Mouse (Mus musculus) embryonic facial prominence, embryonic 11.5 days (tissue): ENCODE data around the gene Serhl. TPM values are rescaled to one million over a fixed set of nuclear protein-coding genes. Genes with fewer than 3 reads are reported as not detected.

ENCODE experiments used
- ATAC-seq: fragments of 200-750 bp; cut with Nextera tagmentation; replicated peaks from 2 replicates; pipeline ENCODE4 v1.8.0; 2017; ENCODE audit warnings: low read depth; ENCODE audit not compliant: insufficient number of reproducible peaks, low FRiP score, low TSS enrichment
- DNase-seq: peaks from one replicate; pipeline ENCODE4 v3.0.0-alpha.2; 2015; ENCODE audit warnings: low spot score
- H3K27ac ChIP-seq: fragments of 300-500 bp; sonication (generic); replicated peaks from 2 replicates; pipeline ENCODE4 v1.5.1; 2014; ENCODE audit warnings: mild to moderate bottlenecking, low read depth, low read length, control low read depth
- H3K27me3 ChIP-seq: fragments of 300-500 bp; sonication (generic); 2 replicates; pipeline ENCODE4 v1.6.1; 2014; ENCODE audit warnings: mild to moderate bottlenecking, low read length, moderate library complexity, mixed read lengths; ENCODE audit not compliant: control insufficient read depth, insufficient read depth
- H3K36me3 ChIP-seq: fragments of 300-500 bp; sonication (generic); replicated peaks from 2 replicates; pipeline ENCODE4 v1.6.1; 2014; ENCODE audit warnings: low read depth, mild to moderate bottlenecking, low read length, moderate library complexity, mixed read lengths; ENCODE audit not compliant: control insufficient read depth, insufficient read depth
- H3K4me1 ChIP-seq: fragments of 300-500 bp; sonication (generic); 2 replicates; pipeline ENCODE4 v1.6.1; 2014; ENCODE audit warnings: low read length, mixed read lengths; ENCODE audit not compliant: control insufficient read depth, insufficient read depth
- H3K4me2 ChIP-seq: fragments of 300-500 bp; sonication (generic); 2 replicates; pipeline ENCODE4 v1.6.1; 2014; ENCODE audit warnings: low read depth, mild to moderate bottlenecking, control low read depth, low read length, moderate library complexity
- H3K4me3 ChIP-seq: fragments of 300-500 bp; sonication (generic); 2 replicates; pipeline ENCODE4 v1.5.1; 2014; ENCODE audit warnings: low read depth, low read length, control low read depth
- H3K9ac ChIP-seq: fragments of 300-500 bp; sonication (generic); replicated peaks from 2 replicates; pipeline ENCODE4 v1.6.1; 2014; ENCODE audit warnings: mild to moderate bottlenecking, control low read depth, low read length
- H3K9me3 ChIP-seq: fragments of 300-500 bp; sonication (generic); replicated peaks from 2 replicates; pipeline ENCODE4 v1.6.1; 2016; ENCODE audit warnings: mild to moderate bottlenecking, low read length, inconsistent platforms, mixed read lengths; ENCODE audit not compliant: control insufficient read depth
- WGBS: fragments of 180-500 bp; shearing (Covaris S2); extraction: QIAGEN DNeasy Blood & Tissue Kit; methylation state at CpG from one replicate; pipeline ENCODE4 v1.1.7; 2014; 5-methylcytosine and 5-hydroxymethylcytosine counted together
- polyA plus RNA-seq: library from polyadenylated mRNA; unstranded; fragments of >200 nt; fragmentation: Nextera tagmentation; extraction: Ambion mirVana; gene quantifications from 2 replicates; pipeline ENCODE4 v1.2.1, GENCODE M21; 2014

Gene Serhl
- polyA plus RNA-seq, 1 experiment from 2014 or later = 43.5 TPM

- no peak overlapping the region for H3K4me2 ChIP-seq
- H3K9me3 ChIP-seq = no peaks in the 10 kb centered on the region
- no peak overlapping the region for H3K27ac ChIP-seq
- DNase-seq (no peak), ATAC-seq (no peak)
- H3K9ac ChIP-seq = no peak overlapping the region
- H3K4me3 ChIP-seq = no peak overlapping the region
- no peaks in the 10 kb centered on the region for H3K4me1 ChIP-seq
- WGBS = 91% methylated on average over 7 of the region's 7 CpGs
- no peaks in the 10 kb centered on the region for H3K27me3 ChIP-seq
- peaks cover 3% of the 10 kb centered on the region; the same call in 1 of the 2 replicates for H3K36me3 ChIP-seq
Measured at GRCm38 (mm10) chr15:83154309-83154708, 65.0 kb downstream of the Serhl start.

- Histone ChIP-seq H3K4me1 (no peaks in the 10 kb centered on the region), H3K9ac (no peak overlapping the region), H3K4me3 (no peak overlapping the region), H3K9me3 (no peaks in the 10 kb centered on the region), H3K27ac (no peak overlapping the region), H3K4me2 (no peak overlapping the region), H3K36me3 (peaks cover 6% of the 10 kb centered on the region; the same call in 1 of the 2 replicates), H3K27me3 (no peaks in the 10 kb centered on the region)
- ATAC-seq (no peak), DNase-seq (no peak)
- WGBS = 53% methylated on average over 6 of the region's 6 CpGs
Measured at GRCm38 (mm10) chr15:83155672-83156419, 66.5 kb downstream of the Serhl start.

DNA sequence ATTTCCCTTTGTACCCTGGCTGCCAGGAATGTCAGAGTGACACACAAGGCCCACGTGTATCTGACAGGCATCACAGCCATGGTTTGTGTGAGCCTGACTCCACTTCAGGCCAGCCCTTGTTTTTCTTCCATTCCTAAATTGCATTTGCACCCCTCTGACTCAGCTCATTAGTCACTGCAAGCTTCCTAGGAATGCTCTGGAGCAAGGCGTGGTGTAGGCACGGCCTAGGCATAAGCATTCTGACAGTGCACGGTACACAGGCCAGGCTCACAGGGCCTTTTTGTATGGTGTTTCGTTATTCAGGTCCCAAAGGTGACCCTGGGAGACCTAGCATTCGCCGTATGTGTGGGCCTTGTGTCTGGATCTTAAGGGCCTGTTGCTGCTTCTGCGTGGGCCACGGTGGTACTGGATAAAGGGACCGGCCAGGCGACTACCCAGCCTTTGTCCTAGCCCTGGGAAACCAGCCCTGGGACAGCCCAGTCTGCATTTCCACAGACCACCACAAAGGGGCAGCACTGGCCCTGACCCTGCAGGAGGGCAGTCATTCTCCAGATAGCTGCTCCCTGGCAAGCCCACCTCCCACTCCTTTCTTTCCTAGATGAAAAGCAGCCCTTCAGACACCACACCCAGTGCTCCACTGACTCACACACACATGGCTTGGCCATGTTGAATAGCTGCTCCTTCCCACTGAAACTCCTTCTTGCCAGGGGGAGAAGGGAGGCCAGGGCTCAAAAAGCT is 67.8 kb downstream of the Serhl start:
- Histone ChIP-seq H3K4me3 (no peak overlapping the region), H3K4me1 (no peaks in the 10 kb centered on the region), H3K9me3 (no peaks in the 10 kb centered on the region), H3K9ac (no peak overlapping the region), H3K27me3 (no peaks in the 10 kb centered on the region), H3K27ac (no peak overlapping the region), H3K4me2 (no peak overlapping the region), H3K36me3 (peaks cover 6% of the 10 kb centered on the region; the same call in 1 of the 2 replicates)
- DNase-seq (peak; percentile 63), ATAC-seq (no peak)
- 77% methylated on average over 11 of the region's 11 CpGs for WGBS

DNA sequence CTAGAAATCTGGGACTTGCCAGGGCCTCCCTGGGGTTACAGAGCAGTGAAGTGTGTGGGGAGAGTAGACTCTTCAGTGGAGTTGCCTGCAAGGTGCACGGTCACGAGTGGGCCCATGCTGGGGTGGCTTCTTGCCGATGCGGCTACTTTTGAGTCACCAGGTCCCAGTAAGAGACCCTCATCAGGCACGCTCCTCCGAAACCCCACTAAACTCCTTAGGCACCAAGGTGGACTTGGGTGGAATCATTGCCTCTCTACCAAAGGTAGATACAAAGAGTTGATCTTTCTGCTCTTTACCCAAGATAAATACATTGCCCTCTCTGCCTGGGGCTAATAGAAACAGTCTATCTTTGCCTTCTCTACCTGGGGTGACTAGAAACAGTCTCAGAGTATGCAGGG is 68.4 kb downstream of the Serhl start:
- Histone ChIP-seq H3K9me3 (no peaks in the 10 kb centered on the region), H3K36me3 (peaks cover 6% of the 10 kb centered on the region; the same call in 1 of the 2 replicates), H3K9ac (no peak overlapping the region), H3K4me2 (no peak overlapping the region), H3K4me1 (no peaks in the 10 kb centered on the region), H3K4me3 (no peak overlapping the region), H3K27ac (no peak overlapping the region), H3K27me3 (no peaks in the 10 kb centered on the region)
- 93% methylated on average over 6 of the region's 6 CpGs for WGBS
- DNase-seq = no peak
- ATAC-seq = no peak

DNA sequence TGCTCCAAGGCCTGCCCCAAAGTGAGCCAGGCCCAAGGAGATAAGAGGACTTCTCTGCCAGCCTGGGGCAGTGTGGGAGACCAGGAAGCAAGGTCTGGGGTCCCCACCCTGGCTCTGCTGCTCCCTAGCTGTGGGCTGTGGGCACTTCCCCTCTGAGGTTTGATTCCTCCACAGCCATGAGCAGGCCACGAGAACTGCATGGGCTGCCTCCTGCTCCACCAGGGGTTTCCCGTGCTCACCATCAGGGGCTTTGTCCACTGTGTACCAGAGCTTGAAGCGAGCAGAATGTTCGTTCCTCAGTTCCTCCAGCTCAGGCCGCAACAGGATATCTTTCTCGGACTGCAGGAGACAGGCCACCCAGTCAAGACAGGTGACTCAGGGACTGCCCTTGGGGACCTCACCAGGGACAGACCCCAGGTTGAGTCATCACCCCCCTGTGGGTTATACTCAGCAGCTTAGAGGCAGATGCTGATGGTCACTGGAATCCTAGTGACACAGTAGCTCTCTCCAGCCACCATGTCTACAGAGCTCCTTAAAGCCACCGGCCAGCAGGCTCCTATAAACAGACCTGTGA is 69.4 kb downstream of the Serhl start:
- Histone ChIP-seq H3K4me1 (no peaks in the 10 kb centered on the region), H3K4me2 (no peak overlapping the region), H3K9ac (no peak overlapping the region), H3K27me3 (no peaks in the 10 kb centered on the region), H3K36me3 (peaks cover 6% of the 10 kb centered on the region; the same call in 1 of the 2 replicates), H3K27ac (no peak overlapping the region), H3K4me3 (no peak overlapping the region), H3K9me3 (no peaks in the 10 kb centered on the region)
- DNase-seq (no peak), ATAC-seq (no peak)
- WGBS = 88% methylated on average over 7 of the region's 7 CpGs

- no peak overlapping the region; the same call in 1 of the 2 replicates for H3K9ac ChIP-seq
- H3K4me1 ChIP-seq = no peaks in the 10 kb centered on the region
- no peak for ATAC-seq
- WGBS = 94% methylated on average over 9 of the region's 9 CpGs
- no peaks in the 10 kb centered on the region for H3K9me3 ChIP-seq
- H3K4me2 ChIP-seq = no peak overlapping the region
- H3K27ac ChIP-seq = no peak overlapping the region
- DNase-seq = no peak
- H3K27me3 ChIP-seq = no peaks in the 10 kb centered on the region
- H3K36me3 ChIP-seq = peaks cover 6% of the 10 kb centered on the region; the same call in 1 of the 2 replicates
- no peak overlapping the region for H3K4me3 ChIP-seq
Measured at GRCm38 (mm10) chr15:83159823-83160222, 70.5 kb downstream of the Serhl start.

DNA sequence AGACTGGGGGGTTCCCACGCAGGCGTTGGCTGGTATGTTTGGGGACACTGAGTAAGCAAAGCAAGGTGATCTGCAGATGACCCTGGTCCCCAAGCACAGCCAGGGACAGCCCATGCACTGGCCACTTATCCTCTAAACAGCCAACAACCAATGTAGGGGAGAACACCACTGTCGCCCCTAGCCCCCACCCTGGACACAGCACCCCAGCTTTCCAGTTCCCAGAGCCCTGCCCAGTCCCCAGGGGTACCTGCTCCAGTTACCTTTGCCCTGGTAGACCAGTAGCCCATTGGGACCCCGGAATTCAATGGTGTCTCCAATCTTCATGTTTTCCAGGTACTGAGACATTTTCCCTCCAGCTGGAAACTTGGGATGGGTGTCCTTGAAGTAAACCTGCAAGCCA is 71.3 kb downstream of the Serhl start:
- H3K9ac ChIP-seq = no peak overlapping the region
- ATAC-seq = no peak
- peaks cover 6% of the 10 kb centered on the region; the same call in 1 of the 2 replicates for H3K36me3 ChIP-seq
- H3K4me2 ChIP-seq = no peak overlapping the region
- H3K27me3 ChIP-seq = no peaks in the 10 kb centered on the region
- H3K4me1 ChIP-seq = no peaks in the 10 kb centered on the region
- 88% methylated on average over 4 of the region's 4 CpGs for WGBS
- H3K9me3 ChIP-seq = no peaks in the 10 kb centered on the region
- DNase-seq = no peak
- H3K4me3 ChIP-seq = no peak overlapping the region
- no peak overlapping the region for H3K27ac ChIP-seq
